Mouse (Mus musculus) gastrocnemius, adult 18-20 months (tissue): ENCODE results near the gene Gvin1. TPM values are rescaled to one million over a fixed set of nuclear protein-coding genes. Genes with fewer than 3 reads are reported as not detected.
"Not testable (repeated sequence)": the region's sequence is repeated elsewhere in the genome, so short reads cannot be mapped to it uniquely, and the experiment has no call there.

Source experiments
- DNase-seq: peaks from one replicate; pipeline ENCODE4 v3.0.0; 2021; ENCODE audit warnings: low spot score
- long read RNA-seq, 2 experiments: library from polyadenylated mRNA; stranded (forward); transcript quantifications; one replicate each; pipeline ENCODE4 v2.0.0; 2021
- total RNA-seq, 2 experiments: library from RNA; stranded (reverse); gene quantifications; 2 replicates each; pipeline ENCODE4 v1.2.3; 2021

Gene Gvin1
- 1 to 10 TPM; 1.6 to 7.6 TPM for total RNA-seq
- long read RNA-seq, experiment 1, partial matches to known transcripts, result 3 of 3 reads
- long read RNA-seq, experiment 1, other reads (novel, unspliced or antisense), result 0 of 3 reads
- long read RNA-seq, experiment 2, result 0 reads

GRCm38 (mm10) chr7:106215177-106215576 lies at the start of gene Gvin1:
Gene Gvin1 (minus strand): TSS chr7:106215326.
- DNase-seq, result not testable (repeated sequence)

GRCm38 (mm10) chr7:106251844-106252517 lies 36.9 kb upstream of the Gvin1 start:
- no peak for DNase-seq

- DNase-seq, result no peak
Measured at GRCm38 (mm10) chr7:106248922-106249321, 33.8 kb upstream of the Gvin1 start.

DNA sequence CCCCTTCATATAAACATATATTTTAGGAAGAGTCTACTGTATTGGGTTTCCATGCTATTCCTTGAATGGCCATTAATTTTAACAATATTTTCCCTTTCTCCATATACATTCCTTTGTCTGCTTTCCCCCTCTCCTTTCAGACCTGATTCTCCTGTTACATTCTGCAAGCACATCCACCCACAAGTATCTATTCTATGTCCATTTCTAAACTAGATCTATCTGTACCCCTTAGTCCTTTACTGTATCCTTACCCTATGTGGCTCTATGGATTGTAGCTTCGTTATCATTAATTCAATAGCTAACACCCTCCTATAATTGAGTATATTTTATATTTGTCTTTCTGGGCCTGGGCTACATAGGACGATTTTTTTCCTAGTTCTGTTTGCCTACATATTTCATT lies 33.1 kb upstream of the Gvin1 start:
- DNase-seq, result no peak

DNA sequence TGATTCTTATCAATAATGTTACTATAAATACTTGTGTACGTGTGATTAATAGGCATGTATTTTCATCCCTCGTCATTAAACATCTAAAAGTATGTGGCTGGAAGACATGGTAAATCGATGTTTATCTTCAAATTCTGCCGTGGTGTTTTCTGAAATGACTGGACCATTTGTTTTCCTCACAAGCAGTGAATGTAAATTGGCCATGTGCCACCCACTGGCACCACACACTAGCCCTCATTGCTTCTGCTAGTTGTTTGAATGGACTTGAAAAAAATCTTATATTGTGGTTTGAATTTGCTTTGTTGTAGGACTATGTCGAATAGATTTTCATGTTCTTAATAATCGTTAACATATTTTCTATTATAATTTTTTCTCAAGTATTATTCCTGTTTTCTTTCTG lies 30.5 kb upstream of the Gvin1 start:
- DNase-seq, result no peak

DNA sequence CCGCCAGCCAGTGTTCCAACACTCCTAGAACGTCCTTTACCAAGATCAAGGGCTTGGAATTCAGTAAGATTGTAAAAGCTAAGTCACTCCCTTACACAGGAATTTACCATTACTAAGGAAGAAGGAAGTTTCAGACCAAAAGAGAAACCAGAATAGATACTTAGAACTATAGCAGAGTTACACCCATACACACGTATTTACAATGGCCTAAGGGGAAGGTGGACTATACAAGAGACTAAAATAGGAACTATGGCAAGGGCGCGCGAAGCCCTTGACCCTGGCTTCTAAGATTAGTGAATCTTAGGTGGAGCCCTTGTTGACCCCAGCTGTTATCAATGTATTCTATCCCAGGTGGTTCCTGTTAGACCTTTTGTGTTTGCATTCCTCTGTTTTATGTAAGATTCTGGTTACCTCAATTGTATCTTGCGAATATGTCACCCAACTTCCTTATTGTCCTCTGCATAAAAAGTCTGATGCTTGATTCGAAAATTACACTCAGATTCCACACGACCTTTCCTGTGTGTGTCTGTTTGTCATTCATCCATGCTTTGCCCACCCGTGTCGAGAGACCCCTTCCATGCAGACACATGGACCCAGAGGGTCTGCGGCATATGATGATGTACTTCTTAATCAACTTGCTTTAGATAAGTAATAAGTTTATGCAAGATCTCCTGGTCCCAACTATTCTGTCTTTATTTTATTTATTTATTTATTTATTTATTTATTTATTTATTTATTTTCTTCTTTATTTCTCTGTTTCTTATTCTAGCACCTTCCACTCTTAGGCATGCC lies 25.6 kb upstream of the Gvin1 start:
- not testable (repeated sequence) for DNase-seq

DNA sequence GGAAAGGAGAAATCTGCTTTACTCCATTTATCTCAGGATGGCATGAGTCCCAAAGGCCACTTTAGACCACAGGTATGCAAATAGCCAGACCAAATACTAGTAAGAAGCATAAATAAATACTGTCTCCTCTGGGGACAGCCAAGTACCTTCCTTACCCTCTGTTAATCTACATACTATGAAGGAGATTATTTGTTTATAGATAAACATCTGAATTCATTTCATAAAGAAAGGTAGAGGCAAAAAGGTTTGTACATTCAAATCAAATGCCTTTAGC lies 22.0 kb upstream of the Gvin1 start:
- no peak for DNase-seq

DNA sequence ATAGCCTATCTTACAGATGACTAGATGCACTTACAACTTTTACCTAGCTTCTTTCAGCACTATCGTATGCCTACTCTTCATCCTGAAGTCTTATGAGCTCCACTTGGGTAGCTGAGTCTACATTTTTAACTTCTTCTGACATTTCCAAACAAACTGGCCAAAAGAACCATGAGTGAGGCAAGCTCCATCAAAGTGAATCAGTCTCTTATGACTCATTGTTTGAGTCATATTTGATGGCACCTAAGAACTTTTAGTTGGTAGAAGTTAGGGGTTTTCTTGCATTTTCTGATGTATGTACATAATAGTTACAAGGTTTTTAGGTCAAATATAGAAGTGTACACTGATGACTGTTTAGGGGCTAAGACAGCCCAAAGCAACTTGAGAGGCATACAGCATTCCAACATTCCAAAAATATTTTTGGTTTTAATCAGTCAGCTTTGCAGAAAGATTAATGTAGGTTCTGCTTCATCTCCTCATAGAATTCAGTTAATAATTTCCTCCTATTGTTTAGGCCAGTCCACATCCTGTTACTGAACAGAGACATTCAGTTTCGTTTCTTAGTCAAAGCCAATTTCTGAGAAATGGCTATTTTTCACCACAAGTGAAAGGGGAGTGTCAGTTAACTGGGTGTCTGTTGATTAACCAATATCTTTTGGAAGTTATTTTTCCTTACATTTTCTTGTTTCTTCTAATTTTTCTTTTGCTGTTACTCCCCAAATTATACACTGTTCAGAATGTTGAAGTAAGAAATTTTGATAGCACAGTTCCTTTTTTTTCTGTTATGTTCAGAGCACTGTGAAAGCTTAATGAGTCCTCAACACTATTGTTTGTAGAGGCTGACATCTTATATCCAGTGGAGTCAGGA lies 21.4 kb upstream of the Gvin1 start:
- no peak for DNase-seq

DNA sequence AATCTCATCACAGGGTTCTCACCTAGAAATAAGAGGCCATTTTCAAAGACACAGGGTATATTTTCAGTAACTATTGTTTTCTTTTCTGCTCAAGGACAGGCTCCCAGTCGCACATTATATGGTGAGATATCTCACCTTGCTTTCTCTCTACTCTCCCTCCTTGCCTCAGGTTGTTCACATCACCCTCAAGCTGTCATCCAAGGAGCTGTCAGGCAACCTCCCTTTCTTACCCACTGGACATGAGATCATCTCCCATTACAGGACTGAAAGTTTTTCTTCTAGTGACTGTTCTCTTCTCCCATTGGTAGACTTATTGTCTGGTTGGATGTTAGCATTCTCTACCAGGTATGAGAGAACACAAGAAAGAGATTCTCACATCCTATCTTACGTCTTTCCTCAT lies 20.5 kb upstream of the Gvin1 start:
- no peak for DNase-seq

- DNase-seq, result not testable (repeated sequence)
Measured at GRCm38 (mm10) chr7:106215910-106216309, 784 bp upstream of the Gvin1 start.

DNA sequence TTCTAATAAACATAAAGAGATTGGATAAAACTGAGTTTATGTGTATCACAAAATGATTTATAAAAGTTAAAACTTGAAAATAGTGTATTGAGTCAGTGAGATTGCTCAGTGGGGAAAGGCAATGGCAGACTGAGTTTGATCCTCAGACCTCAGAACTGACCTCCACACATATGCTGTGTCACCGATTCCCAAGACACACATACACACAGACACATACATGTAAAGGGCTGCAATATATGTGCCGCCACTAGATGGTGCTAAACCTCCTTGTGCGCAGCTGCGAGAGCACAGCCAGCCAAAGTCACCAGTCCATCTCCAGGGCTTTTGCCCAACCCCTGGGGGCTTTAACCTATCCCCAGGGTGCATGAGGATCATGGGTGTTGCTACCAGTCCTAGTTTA lies 1.4 kb downstream of the Gvin1 start:
- not testable (repeated sequence) for DNase-seq

DNA sequence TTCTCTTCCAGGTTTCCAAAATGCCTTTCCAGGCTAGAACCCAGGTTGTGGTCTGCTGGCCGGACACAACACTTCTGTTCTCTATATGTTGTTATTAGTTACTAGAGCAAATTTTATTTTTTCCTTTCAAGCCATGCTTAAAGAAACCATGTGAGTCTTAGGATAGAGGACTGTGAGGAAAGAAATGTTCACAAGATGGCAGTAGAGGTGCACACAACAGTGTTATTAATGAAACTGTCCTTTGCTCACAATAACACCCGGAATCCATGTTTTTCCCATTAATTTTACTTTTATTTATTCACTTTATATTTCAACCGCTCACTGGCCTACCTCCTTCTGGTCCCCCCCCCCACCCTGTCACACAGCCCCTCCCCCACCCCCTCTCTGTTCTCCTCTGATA lies 8.5 kb downstream of the Gvin1 start:
- not testable (repeated sequence) for DNase-seq

- DNase-seq, result not testable (repeated sequence)
Measured at GRCm38 (mm10) chr7:106177065-106177464, 38.1 kb downstream of the Gvin1 start.

DNA sequence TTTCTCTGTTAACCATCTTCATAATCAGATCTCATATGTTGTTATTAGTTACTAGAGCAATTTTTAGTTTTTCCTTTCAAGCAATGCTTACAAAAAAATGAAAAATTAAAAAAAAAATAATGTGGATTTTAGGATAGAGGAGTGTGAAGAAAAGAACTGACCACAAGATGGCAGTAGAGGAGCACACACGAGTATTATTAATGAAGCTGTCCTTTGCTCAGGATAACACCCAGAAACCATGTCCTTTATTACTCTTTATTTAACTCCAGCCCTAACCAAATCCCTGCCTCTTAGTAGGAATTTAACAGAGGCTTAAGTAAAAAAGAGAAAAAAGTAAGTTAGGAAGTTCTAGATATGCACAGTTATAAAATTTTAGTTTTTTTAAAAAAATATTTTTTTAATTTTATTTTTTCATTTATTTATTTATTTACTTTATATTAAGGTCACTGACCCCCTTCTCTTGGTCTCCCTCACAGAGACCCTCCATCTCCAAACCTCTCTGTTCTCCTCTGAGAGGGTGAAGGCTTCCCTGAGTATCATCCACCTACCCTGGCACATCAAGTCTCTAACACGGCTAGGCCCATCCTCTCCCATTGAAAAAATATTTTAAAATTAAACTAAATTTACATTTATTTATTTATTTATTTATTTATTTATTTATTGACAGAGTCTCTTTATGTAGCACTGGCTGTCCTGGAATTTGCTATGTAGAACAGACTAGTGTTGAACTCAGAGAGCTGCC lies 69.9 kb downstream of the Gvin1 start:
- DNase-seq, result not testable (repeated sequence)

GRCm38 (mm10) chr7:106141128-106141895 lies 73.8 kb downstream of the Gvin1 start:
- not testable (repeated sequence) for DNase-seq

- DNase-seq, result not testable (repeated sequence)
Measured at GRCm38 (mm10) chr7:106117090-106117948, 97.8 kb downstream of the Gvin1 start.
